Mouse (Mus musculus) left cerebral cortex, postnatal 25 days (tissue): Measurements from ENCODE around the gene Ube2l3. TPM values are rescaled to one million over a fixed set of nuclear protein-coding genes. Genes with fewer than 3 reads are reported as not detected.
"Not testable (repeated sequence)": the region's sequence is repeated elsewhere in the genome, so short reads cannot be mapped to it uniquely, and the experiment has no call there.

Experiments used
- DNase-seq, 2 experiments: peaks; one replicate each; pipeline ENCODE4 v3.0.0; 2022; ENCODE audit warnings: low spot score in 2 of 2, mixed read lengths in 1 of 2
- intact Hi-C: fragments of 180-260 bp; cut with DNase I; formaldehyde crosslinking; loops from one replicate; pipeline ENCODE4 v1.15.1; 2025
- total RNA-seq, 2 experiments: library from RNA; stranded (reverse); gene quantifications; 2 replicates each; pipeline ENCODE4 v1.2.3; 2021

The Ube2l3 gene
- total RNA-seq, result 100 to 1,000 TPM; 138 to 158 TPM

DNA sequence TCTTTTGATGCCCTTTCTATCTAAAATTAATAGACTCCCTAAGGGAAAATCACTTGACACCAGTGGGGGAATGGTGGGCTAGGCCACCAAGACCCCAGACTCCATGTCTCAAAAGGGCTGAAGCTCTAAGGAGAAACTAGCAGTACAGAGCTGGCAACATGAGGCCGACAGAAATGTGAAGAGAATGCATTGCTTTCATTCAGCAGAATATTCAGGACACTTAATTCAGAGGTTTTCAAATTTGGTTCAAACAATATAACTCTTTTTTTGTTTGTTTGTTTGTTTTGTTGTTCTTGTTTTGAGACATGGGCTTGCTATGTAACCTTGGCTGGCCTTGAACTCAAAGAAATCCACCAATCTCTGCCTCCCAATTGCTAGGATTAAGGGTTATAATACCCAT is at the start of gene Ube2l3:
TSS of gene Ube2l3 (minus strand) at position 101 of the 400 bp plus-strand sequence.
- intact Hi-C loops, result no loop called here

DNA sequence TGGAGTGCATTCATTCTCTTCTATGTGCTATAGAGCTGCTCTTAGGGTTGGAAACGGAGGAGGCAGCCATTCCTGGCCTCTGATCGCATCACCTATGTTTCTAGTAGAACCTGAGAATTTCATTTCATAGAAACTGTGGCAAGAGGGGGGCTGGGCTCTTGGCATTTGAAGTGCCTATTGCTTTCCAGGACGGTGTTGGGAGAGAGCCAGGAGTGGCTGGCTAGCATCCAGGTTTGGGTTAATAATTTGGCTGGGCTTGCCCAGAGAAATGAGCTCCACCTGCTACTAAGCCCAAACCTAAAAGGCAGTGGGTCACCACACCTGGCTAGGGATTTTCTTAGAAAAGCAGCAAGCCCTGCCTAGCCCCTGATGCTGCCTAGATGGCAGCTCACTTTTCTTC is 49.1 kb upstream of the Ube2l3 start:
- intact Hi-C loops, result no loop called here
- peak in 1 of 2 experiments; percentile 13 for DNase-seq

More for the DNA sequence above, at the start of gene Ube2l3:
- DNase-seq, result no peak

DNA sequence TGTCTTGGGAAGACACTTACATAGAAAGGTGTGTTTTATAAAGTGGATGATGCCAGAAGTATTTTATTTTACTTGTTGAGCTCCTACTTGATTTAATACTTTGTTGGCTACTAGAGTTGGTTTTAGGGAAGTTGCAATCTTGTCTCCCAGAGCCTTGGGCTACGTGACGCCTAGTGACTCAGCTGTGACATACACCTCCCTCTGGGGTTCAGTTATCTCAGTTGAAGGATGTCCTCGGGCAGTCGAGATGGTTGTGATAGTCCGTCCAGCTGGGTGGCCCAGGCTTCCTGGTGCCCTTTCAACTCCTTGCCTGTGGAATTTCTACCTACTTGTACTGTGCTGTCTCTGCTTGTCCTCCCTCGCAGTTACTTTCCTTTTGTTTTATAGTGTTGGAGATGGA is 46.7 kb upstream of the Ube2l3 start:
- DNase-seq, result no peak
- intact Hi-C loops, result no loop called here

DNA sequence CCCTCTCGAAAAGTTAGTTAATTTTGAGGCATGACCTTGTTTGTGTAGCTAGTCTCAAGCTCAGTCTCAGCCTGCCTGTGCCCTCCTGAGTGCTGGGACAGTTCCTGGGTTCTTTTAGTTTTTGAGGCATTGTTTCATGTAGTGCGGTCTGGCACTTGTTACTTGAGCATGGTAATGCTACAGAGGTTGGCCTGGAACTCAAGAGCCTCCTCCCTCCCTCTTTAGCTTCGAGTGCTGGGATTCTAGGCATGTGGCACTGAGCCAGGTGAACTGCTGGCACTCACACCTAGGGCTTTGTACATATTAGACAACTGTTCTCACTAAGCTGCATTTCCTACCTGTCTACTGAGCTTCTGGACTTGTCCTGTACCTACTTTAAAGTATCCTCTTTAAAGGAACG is 45.3 kb upstream of the Ube2l3 start:
- DNase-seq, result no peak

DNA sequence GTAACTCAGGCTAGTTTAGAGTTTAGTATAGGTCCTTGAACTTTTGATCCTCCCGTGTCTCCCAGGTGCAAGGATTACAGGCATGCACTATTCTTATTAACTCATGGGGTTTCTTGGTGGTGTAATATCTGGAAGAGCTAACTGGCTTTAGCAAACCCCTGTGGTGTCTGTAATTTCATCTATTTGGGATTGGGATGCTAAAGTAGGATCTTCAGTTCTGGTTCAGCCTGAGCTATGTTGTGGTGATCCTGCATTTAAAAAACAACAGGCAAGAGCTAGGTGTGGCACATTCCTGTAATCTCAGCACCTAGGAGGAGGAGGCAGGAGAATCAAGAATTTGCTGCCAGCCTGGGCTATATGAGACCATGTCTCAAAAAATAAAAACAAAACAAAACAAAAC is 42.5 kb upstream of the Ube2l3 start:
- no peak for DNase-seq
- intact Hi-C loops, result no loop called here

More for the DNA sequence above, 45.3 kb upstream of the Ube2l3 start:
- intact Hi-C loops, result no loop called here

DNA sequence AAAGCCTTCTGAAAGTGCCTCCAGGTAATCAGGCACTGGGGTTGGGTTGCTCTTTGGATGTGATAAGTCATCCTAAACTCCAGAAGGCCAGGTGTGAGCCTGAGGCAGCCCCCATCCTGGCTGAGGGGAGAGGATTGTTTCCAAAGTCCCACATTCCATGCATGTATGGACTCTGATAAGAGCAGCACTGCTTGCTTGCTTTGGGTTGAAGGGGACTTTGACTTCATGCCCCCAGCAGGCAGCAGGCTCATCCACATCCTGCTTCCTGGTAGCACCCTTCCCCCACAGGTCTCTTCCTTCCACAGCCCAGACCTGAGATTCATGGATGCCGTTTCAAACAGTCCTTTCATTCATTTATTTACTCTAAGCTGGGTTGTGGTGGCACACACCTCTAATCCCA is 41.3 kb upstream of the Ube2l3 start:
- no peak for DNase-seq
- intact Hi-C loops, result no loop called here

DNA sequence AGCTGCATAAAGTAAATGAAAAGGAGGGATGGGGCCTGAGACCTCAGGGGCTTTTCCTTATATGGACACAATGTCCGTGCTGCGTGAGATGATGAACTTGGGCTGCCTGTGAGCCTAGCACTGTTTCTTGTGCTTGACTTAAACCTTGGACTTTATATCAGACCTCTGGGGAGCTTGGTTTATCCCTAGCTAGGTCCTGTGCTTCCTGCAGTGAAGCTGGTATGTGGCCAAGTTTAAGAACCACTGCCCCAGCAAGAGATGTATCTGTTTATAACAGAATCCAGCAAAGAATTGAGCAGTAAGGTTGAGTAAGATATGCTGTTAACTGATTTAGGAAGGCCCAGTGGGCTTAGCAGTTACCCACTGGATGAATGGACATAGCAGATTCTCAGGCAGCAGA is 37.0 kb upstream of the Ube2l3 start:
- intact Hi-C loops, result no loop called here
- DNase-seq, result no peak

DNA sequence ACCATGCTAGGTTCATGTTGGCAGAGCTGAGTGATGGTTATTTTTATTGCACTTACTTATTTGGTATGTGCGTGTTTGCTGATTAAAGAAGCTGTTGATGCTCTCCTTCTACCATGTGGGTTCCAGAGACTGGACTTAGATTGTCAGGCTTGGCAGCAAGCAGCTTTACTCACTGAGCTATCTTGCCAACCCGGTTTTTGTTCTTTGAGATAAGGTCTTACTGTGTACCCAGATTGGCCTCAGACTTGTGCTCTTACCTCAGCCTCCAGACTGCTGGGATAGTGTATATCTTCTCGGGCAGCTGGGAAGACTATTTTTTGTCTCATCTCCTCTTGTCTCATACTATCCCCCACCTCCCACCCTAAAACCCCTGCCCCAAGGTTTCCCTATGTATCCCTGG is 35.2 kb upstream of the Ube2l3 start:
- intact Hi-C loops, result no loop called here
- no peak for DNase-seq

DNA sequence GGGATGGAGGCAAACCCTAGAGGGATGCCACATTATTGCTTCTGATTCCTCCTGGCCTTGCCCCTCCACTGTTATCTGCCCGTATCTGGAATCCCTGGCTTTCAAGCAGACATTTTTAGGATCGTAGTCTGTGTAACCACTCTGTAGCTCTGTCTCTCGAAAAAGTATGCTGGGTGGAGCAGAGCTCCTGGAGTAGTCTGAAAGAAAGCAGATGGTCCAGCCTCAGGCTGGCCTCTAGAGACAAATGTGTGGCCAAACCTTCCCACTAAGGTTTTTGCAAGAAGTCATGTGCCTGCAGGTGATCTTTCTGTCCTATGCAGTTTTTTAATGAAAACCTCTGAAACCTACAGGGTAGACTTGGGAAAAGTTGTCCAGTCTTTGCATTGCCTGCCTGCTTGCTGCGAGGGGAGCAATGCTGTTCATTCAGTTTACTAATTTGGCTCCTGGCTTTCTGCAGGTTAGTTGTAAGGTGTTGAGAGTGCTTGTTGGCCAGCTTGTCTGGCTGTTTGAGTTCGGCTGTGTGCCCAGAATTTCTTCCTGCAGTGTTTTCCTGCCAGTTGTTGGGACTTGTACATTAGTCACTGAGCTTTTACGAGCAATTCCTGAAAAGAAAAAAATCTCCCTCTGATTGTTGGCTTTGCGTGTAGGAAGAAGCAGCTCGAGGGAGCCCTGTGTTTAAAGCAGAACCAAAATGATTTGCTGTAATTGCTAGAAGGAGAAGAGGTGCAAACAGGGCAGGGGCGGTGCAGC is 32.6 kb upstream of the Ube2l3 start:
- intact Hi-C loops, result no loop called here
- peak; percentile 32 to 88 for DNase-seq

DNA sequence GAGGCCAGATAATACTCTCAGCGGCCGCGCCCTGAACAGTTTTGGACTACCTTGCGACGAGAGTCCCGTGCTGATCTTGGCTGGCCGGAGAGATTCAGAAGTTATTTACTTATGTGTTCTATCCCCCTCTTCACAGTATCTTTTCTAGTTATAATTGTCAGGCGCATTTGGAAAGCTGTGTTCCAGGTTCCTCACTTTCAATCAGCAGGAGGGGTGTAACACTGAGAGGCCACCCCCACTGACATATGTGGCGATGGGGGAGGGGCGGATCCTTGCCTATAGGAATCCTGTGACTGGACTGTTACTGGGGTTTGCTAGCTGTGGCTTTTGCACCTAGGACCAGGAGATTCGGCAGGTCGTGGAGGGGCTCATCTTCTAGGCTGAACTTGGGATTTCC is 32.0 kb upstream of the Ube2l3 start:
- intact Hi-C loops, result no loop called here
- peak; percentile 50 to 70 for DNase-seq

DNA sequence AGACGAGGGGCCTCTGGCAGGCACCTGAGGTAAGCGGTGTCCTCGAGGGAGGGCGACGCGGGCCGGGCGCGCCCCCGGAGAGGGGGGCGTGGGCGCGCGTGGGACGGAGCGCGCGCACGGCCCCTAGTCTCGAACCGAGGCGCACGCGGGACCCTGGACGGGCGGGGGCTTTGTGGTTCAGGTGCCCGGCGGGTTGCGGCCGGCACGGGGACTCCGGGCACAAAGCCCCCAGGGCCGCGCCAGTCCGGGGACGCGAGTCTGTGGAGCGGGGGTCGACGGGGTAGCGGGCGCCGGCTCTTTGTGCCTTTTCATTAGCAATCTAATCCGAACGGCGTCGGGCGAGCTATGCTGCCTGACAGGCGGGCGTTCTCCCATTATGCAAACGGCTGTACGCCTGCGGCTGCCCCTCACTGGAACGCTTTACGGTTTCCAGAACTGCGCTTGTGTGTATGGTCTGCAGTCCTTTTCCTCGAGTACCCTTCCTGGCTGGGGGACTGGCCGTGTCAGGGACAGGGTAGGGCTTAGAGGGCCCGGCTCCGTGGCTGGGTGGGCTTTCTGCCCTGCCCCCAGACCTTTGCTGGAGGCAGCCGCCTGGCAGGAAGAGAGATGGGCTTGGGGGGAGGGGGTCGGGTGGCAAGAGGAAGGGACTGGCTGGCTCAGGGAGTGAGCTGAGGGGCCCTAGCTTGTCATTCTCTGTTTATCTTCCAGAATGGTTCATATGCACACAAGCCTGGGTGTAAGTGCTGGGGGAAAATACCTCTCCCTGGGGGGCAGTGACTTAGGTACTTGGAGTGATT is 31.5 kb upstream of the Ube2l3 start:
- DNase-seq, result peak; percentile 36 to 40
- intact Hi-C loops, result loop anchor here (1.0 to 2.0 kb wide), 2 partner anchors 23 to 42 kb away; partner anchors contain the start of gene Tmem191c

DNA sequence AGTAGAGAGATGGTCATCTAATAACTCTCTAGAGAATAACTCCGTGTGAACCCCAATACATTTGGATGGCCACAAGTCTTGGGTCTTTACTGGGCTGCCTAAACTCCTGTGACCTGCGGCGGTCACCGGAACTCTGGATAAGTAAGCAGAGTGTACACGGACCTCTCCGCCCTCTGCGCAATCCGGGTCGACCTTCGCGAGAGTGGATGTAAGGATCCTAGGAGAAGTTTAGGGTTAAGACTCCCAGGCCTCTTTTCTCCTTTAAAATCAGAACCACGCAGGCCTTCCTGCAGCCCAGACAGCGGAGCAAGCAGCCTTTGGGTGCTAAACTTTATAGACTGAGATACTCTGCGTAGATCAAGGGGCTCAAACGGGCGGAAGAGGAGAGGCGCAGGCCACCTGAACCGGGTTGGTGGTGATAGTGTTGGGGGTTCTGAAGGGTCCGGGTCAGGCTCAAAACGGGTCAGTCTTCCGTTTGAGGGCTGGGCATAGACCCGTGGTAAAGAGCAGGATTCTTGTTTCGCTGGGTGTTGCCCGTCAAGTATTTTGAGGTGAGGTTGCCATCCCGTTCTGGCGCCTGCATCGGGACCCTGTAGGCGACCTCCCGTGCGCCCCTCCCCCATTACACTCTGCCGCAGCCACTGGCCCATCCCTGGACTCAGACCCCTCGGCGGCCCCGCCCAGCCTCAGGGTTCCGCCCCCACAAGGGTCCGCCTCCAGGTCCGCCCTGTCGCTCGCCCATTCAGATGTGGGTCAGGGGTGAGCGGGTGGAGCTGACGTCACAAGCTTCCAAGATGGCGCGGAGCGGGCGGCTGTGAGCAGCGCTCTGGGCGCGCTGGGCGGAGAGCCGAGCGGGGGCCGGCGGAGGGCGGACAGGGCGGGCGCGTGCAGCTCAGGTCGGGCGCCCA is 30.6 kb upstream of the Ube2l3 start, which contains the start of gene Hic2:
TSS of gene Hic2 (plus strand) at position 779 of the 908 bp plus-strand sequence.
- intact Hi-C loops, result loop anchor here (1.0 to 2.0 kb wide), 2 partner anchors 22 to 43 kb away; partner anchors contain the start of gene Tmem191c
- DNase-seq, result peak; percentile 89 to 91

DNA sequence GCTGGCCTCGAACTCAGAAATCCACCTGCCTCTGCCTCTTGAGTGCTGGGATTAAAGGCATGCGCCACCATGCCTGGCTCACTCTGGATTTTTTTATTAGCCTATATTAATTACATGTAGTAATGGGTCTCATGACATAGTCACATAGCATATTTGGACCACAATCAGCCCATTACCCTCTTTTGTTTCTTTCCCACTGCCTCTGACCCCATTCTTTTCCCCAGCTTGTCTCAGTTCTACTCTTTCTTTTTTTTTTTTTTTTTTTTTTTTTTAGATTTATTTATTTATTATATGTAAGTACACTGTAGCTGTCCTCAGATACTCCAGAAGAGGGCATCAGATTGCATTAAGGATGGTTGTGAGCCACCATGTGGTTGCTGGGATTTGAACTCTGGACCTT is 29.1 kb upstream of the Ube2l3 start:
- intact Hi-C loops, DNase-seq: not testable (repeated sequence)

DNA sequence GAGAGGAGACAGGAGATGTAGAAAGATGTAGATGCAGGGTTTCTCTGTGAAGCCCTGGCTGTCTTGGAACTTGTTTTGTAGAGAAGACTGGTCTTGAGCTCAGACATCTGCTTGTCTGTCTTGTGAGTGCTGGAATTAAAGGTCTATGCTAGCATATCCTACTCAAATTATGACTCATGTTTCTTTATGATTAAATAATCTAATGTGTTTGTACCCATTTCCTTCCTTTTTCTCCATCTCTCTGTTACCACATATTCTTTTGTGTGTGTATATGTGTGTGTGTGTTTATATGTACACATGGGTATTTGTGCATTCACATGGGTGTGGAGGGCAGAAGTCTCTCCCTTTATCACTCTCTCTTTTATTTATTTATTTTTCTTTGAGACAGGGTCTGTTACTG is 24.0 kb upstream of the Ube2l3 start:
- intact Hi-C loops, result no loop called here
- DNase-seq, result no peak

DNA sequence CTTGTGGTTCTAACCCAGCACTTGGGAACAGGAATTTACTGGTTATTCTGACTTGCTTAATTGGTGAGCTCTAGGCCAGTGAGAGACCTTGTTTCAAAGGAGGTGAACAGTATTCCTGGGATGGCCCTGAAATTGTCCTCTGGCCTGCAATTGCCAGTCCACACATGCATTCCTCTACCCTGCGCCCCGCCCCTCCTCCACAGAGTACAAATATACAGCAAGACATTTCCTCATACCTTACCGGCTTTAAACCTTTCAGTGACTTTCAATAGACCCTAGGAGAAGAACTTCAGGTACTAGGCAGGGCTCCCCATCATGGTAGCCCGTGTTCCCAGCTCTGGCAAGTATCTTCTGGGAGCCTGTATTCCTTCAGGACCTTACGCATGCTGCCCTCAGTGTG is 23.1 kb upstream of the Ube2l3 start:
- DNase-seq, result no peak
- intact Hi-C loops, result no loop called here

DNA sequence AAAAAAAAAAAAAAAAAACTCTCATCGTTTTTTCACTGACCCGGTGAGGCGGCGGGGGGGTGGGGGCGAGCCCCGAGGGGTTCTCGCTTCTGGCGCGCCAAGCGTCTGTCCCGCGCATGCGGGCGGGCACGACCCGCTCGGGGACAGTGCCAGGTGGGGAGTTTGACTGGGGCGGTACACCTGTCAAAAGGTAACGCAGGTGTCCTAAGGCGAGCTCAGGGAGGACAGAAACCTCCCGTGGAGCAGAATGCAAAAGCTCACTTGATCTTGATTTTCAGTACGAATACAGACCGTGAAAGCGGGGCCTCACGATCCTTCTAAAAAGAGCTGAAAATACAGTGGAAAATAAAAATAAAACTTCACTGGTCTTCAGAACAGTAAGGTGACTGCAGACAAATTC is 19.7 kb upstream of the Ube2l3 start:
- peak; percentile 96 to 97 for DNase-seq
- intact Hi-C loops, result no loop called here

DNA sequence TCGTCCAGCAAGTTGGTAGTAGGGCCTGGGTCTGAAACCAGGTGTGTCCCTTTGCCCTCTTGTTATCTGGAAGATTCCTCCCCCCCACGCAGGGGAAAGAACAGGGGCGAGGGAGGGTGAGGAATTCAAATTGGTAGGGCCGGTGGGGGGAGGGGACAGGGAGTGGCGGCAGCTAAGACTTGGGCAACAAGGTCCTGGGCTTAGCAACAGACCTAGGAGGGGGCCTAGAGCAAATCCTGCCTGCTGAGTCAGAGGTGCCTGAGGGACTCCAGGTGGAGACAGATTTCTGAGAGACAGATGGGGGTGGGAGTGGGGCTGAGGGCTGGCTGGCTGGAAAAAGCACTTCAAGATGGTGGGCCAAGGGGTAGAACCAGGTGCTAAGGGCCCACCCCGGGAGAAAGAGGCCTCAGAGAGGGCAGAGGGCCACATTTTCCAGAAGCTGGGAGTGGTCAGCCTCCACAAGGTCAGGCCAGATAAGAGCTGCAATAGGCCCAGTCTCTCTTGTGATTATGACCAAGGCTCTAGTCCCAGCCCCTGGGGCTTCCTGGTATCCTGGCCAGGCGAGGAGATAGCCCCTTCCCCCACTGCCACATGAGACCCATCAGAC is 17.8 kb upstream of the Ube2l3 start:
- intact Hi-C loops, result no loop called here
- no peak for DNase-seq

DNA sequence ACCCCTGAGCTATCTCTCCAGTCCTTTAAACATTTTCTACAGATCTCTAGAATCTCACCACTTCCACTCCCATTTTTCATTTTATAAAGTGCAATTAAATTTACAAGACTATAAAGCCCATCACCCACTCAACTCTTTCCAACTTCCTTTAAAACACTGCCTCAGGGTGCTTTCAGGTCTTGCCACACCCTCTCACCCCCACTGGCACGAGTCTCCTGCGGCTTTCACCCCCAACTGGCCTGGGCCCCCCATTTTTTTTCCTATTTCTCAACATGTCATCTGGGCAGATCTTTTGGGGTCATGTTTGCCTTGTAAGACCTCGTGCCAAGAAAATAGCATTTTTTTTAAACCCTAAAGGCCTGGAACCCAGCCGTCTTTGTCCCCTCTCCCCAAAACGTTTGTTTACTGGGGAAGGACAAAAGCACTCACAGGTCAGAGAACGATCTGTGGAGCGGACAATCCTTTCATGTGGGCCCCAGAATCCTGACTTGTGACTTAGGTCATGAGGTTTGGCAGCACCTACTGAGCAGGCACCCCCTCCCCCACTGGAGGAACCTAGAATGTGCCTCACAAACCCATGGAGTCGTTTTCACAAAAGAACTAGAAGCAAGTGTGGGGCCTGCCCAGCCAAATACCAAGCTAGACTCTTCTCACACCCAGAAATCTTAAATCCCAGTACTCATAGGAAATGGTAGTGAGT is 14.6 kb upstream of the Ube2l3 start:
- no peak for DNase-seq
- intact Hi-C loops, result no loop called here
